Mouse (Mus musculus): ENCODE measurements at regions not wholly inside any gene's neighbourhood (a gene's known extent, or its start where the extent isn't known, plus 50 kb on each side); places are given as distances from the start of the nearest gene placed in this dataset.

GRCm38 (mm10) chr3:62985033-62985432 is 256.3 kb upstream of the Mme start:
- in situ Hi-C loops (cut with MboI, MseI) = no loop called here

GRCm38 (mm10) chr3:62976906-62977305 is 264.4 kb upstream of the Mme start:
- in situ Hi-C loops (cut with MboI, MseI) = no loop called here

GRCm38 (mm10) chr3:62963244-62963643 is 278.1 kb upstream of the Mme start:
- in situ Hi-C loops (cut with MboI, MseI) = no loop called here

- in situ Hi-C loops (cut with MboI, MseI) = no loop called here
Measured at GRCm38 (mm10) chr3:62962608-62963007, 278.7 kb upstream of the Mme start.

- in situ Hi-C loops (cut with MboI, MseI) = no loop called here
Measured at GRCm38 (mm10) chr3:62945356-62945755, 296.0 kb upstream of the Mme start.

GRCm38 (mm10) chr3:62938601-62939000 is 302.7 kb upstream of the Mme start:
- in situ Hi-C loops (cut with MboI, MseI) = no loop called here

- in situ Hi-C loops (cut with MboI, MseI) = no loop called here
Measured at GRCm38 (mm10) chr3:62924441-62924840, 316.9 kb upstream of the Mme start.

DNA sequence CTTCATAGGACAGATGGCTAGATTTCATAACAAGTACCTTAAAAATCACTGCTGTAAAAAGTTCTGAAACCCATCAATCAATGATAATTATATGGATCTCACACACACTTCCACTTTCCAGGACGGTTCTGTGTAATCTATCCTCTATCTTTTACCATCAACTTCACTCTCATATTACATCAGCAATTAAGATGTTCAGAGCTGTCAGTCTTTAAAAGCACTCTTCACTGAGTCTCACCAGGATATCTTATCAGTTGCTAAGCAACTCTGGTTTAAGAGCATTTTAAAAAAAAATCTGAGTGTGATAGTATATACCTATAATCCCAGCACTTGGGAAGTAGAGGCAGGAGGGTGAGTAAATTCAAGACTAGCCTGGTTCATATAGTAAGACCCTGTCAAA is 312.0 kb upstream of the Gpr149 start:
- in situ Hi-C loops (cut with MboI, MseI) = no loop called here

GRCm38 (mm10) chr3:62885104-62885503 is 280.2 kb upstream of the Gpr149 start:
- in situ Hi-C loops (cut with MboI, MseI) = no loop called here

- in situ Hi-C loops (cut with MboI, MseI) = no loop called here
Measured at GRCm38 (mm10) chr3:62882310-62883073, 277.6 kb upstream of the Gpr149 start.

DNA sequence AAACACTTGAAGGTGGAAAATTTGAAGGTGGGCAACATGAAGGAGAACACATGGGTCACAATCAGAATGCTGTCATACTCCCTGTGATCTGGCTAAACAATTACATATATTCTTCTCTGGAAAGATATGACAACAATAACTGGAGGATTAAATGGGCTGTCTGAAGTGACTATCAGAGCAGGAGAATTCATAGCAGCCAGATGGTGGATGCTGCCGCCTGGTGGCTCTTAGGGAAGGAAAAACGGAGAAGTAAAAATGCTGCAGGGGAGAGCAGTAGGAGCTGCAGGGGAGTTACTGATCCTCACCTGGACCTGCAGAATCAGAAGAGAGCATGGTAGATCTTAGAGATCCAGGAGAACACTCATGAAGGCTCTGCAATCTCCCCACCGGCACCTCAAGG is 255.8 kb upstream of the Gpr149 start:
- in situ Hi-C loops (cut with MboI, MseI) = loop anchor here (25.0 kb wide), 1 partner anchor 1173 kb away; no protein-coding TSS in a partner anchor

GRCm38 (mm10) chr3:62835695-62836476 is 230.9 kb upstream of the Gpr149 start:
- in situ Hi-C loops (cut with MboI, MseI) = no loop called here

DNA sequence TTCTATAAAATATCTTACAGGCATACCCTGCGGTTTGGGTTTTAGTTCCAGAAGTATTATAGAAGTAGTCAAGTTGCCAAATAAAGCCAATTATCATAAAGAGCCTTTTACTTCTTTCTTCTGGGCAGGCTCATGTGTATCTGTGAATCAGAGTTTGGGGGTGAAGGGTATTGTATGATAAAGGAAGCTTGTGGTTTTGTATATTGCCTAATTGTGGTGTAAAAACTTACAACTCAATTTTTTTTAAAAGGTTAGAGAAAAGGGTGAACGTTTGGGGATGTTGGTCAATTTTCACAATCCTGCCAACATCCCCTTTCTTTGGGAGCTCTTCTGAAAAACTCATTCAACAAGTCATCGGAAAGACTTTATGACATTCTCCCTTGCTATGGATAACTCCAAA is 219.0 kb upstream of the Gpr149 start:
- in situ Hi-C loops (cut with MboI, MseI) = loop anchor here (25.0 kb wide), 1 partner anchor 412 kb away; no protein-coding TSS in a partner anchor

DNA sequence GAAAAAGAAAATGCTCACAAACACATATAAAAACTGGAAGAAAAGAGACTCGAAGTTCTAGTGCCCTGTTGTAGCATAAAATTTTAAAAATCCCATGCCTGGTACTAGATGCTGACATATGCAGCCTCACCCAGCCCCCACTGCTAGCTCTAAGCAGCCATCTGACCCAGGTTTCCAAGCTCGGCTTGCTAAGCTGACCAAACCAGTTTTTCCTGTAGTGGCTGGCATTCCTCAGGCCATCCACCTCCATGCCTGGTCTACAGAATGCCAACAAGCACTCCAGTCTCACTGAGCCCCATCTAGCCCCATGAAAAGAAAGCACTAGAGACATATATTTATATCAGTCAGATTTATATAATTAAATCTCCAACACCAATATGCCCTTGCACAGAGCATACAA is 196.1 kb upstream of the Gpr149 start:
- in situ Hi-C loops (cut with MboI, MseI) = loop anchor here (25.0 kb wide), 1 partner anchor 389 kb away; no protein-coding TSS in a partner anchor

- in situ Hi-C loops (cut with MboI, MseI) = no loop called here
Measured at GRCm38 (mm10) chr3:62786233-62786632, 181.3 kb upstream of the Gpr149 start.
